Mouse (Mus musculus): ENCODE measurements around the gene Tmbim4. TPM values are rescaled to one million over a fixed set of nuclear protein-coding genes. Genes with fewer than 3 reads are reported as not detected.

Gene Tmbim4
- 150 to 178 TPM (median 170 TPM) in 3 replicates for total RNA-seq (2017)

GRCm38 (mm10) chr10:120201131-120201921 lies at the start of gene Tmbim4:
Gene Tmbim4 (plus strand): TSS chr10:120201590.
- peak; percentile 59 for ATAC-seq (replicated peaks; ENCODE audit: insufficient number of reproducible peaks, low FRiP score, low TSS enrichment, poor library complexity, severe bottlenecking)

- ATAC-seq (replicated peaks; ENCODE audit: insufficient number of reproducible peaks, low FRiP score, low TSS enrichment, poor library complexity, severe bottlenecking), result peak; percentile 32; the same call in 1 of the 2 replicates
Measured at GRCm38 (mm10) chr10:120151672-120152071, 49.7 kb upstream of the Tmbim4 start.

DNA sequence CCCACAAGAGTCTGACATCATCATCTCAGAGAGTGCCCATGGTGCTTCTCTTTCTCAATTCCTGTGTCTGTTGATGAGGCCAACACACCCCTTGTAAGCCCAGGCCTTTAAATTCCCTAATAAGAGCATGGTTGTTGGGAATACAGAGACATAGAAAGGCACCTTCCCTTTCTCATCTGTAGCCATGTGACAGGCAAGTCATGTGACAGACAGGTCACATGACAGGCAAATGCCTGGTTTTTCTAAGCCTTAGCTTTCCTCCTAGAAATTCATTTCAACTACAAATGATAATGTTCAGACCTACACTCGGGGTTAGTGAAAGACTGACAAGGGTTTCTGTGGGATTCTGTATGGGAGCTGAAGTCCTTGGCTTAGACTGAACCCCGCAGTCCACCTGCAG lies 47.5 kb upstream of the Tmbim4 start:
- no peak for ATAC-seq (replicated peaks; ENCODE audit: insufficient number of reproducible peaks, low FRiP score, low TSS enrichment, poor library complexity, severe bottlenecking)

DNA sequence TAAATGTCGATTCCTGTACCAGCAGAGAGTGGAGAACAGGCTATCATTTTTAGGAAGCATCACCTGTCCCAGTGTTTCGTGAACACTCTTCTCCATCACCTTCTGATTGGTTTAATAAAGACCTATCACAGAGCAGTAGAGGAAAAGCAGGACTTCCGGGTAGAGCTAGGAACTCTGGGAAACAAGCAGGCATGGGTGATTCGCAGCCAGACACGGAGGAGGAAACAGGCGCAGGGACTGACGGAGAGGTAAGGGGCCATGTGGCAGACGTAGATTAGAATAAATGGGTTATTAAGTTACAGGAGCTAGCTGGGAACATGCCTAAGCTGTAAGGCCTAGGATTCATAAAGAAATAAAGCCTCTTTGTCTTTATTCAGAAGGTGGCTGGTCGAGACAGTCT lies 40.9 kb upstream of the Tmbim4 start:
- ATAC-seq (replicated peaks; ENCODE audit: insufficient number of reproducible peaks, low FRiP score, low TSS enrichment, poor library complexity, severe bottlenecking), result no peak

GRCm38 (mm10) chr10:120162840-120163239 lies 38.5 kb upstream of the Tmbim4 start:
- ATAC-seq (replicated peaks; ENCODE audit: insufficient number of reproducible peaks, low FRiP score, low TSS enrichment, poor library complexity, severe bottlenecking), result no peak

GRCm38 (mm10) chr10:120163490-120163889 lies 37.9 kb upstream of the Tmbim4 start:
- peak; percentile 88 for ATAC-seq (replicated peaks; ENCODE audit: insufficient number of reproducible peaks, low FRiP score, low TSS enrichment, poor library complexity, severe bottlenecking)

- ATAC-seq (replicated peaks; ENCODE audit: insufficient number of reproducible peaks, low FRiP score, low TSS enrichment, poor library complexity, severe bottlenecking), result no peak
Measured at GRCm38 (mm10) chr10:120164931-120165792, 36.2 kb upstream of the Tmbim4 start.

GRCm38 (mm10) chr10:120165793-120166503 lies 35.4 kb upstream of the Tmbim4 start:
- ATAC-seq (replicated peaks; ENCODE audit: insufficient number of reproducible peaks, low FRiP score, low TSS enrichment, poor library complexity, severe bottlenecking), result no peak

DNA sequence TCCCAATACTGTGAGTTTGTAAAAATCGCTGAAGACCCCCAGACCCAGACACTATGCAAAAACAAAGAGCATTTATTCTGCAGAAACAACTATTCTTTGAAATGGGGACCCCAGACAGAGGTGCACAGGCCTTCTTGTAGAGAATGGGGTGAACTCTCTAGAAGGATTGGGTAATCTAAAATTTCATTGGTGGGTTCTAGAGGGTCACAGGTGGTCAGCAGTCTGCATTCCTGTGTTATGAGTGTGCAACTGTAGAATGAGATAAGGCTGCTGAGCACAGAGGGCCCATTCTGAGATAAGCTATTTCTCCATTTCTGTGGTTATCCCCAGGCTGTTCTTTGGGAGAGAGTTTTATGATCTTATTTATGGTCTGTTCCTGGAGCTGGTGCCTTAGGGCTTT lies 33.3 kb upstream of the Tmbim4 start:
- ATAC-seq (replicated peaks; ENCODE audit: insufficient number of reproducible peaks, low FRiP score, low TSS enrichment, poor library complexity, severe bottlenecking), result no peak

GRCm38 (mm10) chr10:120169064-120169463 lies 32.3 kb upstream of the Tmbim4 start:
- no peak for ATAC-seq (replicated peaks; ENCODE audit: insufficient number of reproducible peaks, low FRiP score, low TSS enrichment, poor library complexity, severe bottlenecking)

DNA sequence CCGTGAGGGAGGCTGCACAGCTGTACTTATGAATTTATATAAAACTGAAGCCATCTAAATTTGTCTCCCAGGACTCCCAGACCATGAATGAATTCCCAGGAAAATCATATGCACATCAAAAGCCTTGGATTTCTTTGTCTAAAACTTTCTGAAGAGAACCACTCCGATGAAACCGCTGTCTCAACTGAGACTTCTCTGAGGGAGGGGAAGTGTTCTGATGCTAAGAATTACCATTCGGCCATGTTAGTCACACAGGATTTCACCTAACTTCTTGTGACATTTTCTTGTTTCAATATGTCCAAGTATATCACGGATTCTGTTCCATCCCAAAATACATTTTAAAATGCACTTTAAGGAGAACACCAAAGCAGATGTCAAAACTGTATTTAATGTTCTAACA lies 31.5 kb upstream of the Tmbim4 start:
- no peak for ATAC-seq (replicated peaks; ENCODE audit: insufficient number of reproducible peaks, low FRiP score, low TSS enrichment, poor library complexity, severe bottlenecking)

- no peak for ATAC-seq (replicated peaks; ENCODE audit: insufficient number of reproducible peaks, low FRiP score, low TSS enrichment, poor library complexity, severe bottlenecking)
Measured at GRCm38 (mm10) chr10:120170277-120170676, 31.1 kb upstream of the Tmbim4 start.

GRCm38 (mm10) chr10:120171340-120171739 lies 30.1 kb upstream of the Tmbim4 start:
- no peak for ATAC-seq (replicated peaks; ENCODE audit: insufficient number of reproducible peaks, low FRiP score, low TSS enrichment, poor library complexity, severe bottlenecking)

DNA sequence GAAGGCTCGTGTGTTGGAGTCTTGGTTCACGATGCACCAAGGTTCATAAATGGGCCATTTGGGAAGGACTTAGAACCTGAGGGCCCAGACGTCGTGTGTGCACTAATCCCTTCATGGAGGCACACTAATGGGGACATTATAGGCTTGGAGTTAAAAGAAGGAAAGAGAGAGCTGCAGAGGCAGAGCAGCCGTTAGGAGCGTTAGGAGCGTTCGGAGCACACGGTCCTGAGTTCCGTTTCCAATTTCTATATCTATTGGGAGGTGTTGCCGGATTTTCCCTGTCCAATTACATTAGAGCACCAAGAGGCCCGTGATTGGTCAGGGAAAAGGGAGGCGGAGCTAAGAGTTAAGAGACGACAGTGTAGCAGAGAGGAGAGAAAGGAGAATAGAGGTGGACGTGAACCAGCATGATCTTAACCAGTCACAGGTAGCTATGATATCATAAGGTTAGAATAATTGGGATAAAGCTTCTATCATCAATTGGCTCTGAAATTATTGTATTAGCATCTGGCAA lies 27.1 kb upstream of the Tmbim4 start:
- no peak for ATAC-seq (replicated peaks; ENCODE audit: insufficient number of reproducible peaks, low FRiP score, low TSS enrichment, poor library complexity, severe bottlenecking)

DNA sequence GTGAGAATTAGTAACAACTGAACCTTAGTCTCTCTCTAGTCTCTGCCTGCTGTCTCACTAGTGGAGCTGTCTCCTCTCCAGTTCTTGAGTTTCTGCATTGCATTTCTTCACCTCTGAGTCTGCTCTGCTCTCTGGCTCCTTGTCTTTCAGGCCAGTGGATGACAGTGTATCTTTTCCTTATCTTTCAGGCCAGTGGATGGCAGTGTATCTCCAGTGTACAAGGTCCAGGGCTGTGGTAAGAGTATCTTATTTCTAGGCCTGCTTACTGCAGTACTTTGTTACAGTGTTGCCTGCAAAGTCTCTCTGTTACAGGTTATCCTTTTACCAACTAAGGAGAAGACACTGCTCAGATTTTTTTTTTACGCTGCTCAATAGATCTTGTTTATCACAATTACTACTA lies 18.5 kb upstream of the Tmbim4 start:
- ATAC-seq (replicated peaks; ENCODE audit: insufficient number of reproducible peaks, low FRiP score, low TSS enrichment, poor library complexity, severe bottlenecking), result no peak

GRCm38 (mm10) chr10:120183342-120183741 lies 18.0 kb upstream of the Tmbim4 start:
- ATAC-seq (replicated peaks; ENCODE audit: insufficient number of reproducible peaks, low FRiP score, low TSS enrichment, poor library complexity, severe bottlenecking), result 0 out of 2 replicates have a peak, but pooled peaks have one; percentile 13

GRCm38 (mm10) chr10:120188513-120188912 lies 12.9 kb upstream of the Tmbim4 start:
- ATAC-seq (replicated peaks; ENCODE audit: insufficient number of reproducible peaks, low FRiP score, low TSS enrichment, poor library complexity, severe bottlenecking), result no peak

DNA sequence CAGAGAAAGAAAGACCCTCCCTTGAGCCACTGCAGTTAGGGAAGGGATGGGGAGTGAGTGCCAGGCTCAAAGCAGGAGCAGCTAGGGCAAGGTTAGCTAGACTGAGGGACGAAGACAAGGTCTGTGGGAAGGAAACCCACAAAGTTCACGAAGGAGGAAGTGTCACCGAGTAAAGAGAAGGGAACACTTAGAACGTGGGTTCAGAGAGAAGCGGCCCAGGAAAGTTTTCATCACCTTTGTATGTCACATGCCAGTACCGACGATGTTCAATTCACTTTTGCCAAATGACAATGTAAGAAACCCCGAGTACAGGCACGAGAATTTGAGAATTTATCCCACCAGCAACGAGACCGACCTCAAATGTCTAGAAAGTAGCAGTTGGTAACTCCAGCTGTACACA lies 12.1 kb upstream of the Tmbim4 start:
- ATAC-seq (replicated peaks; ENCODE audit: insufficient number of reproducible peaks, low FRiP score, low TSS enrichment, poor library complexity, severe bottlenecking), result peak; percentile 41; the same call in 1 of the 2 replicates

GRCm38 (mm10) chr10:120189782-120190181 lies 11.6 kb upstream of the Tmbim4 start:
- no peak for ATAC-seq (replicated peaks; ENCODE audit: insufficient number of reproducible peaks, low FRiP score, low TSS enrichment, poor library complexity, severe bottlenecking)

Data from monocyte, adult 5-6 weeks (primary cell).